Mouse (Mus musculus) spleen, adult 2 months (tissue): ENCODE measurements around the gene Pttg1ip. TPM values are rescaled to one million over a fixed set of nuclear protein-coding genes. Genes with fewer than 3 reads are reported as not detected.

Experiments used
- DNase-seq, 2 experiments: peaks; one replicate each; pipeline versions ENCODE4 v3.0.0 to v3.0.0-alpha.2; 2012 to 2021; ENCODE audit warnings: low spot score in 2 of 2, low read depth in 1 of 2
- H3K27ac ChIP-seq: fragments of 200-500 bp; 2 replicates; pipeline ENCODE4 v1.5.1; 2012; ENCODE audit warnings: low read length, inconsistent platforms; ENCODE audit not compliant: insufficient read depth
- H3K27me3 ChIP-seq: fragments of 200-500 bp; 2 replicates; pipeline ENCODE4 v1.6.1; 2012; ENCODE audit warnings: mild to moderate bottlenecking, moderate library complexity, low read length, inconsistent platforms; ENCODE audit not compliant: control insufficient read depth, insufficient read depth
- H3K36me3 ChIP-seq: fragments of 200-500 bp; 2 replicates; pipeline ENCODE4 v1.6.1; 2012; ENCODE audit warnings: mild to moderate bottlenecking, low read length, inconsistent platforms; ENCODE audit not compliant: control insufficient read depth, insufficient read depth
- H3K4me1 ChIP-seq: fragments of 200-500 bp; 2 replicates; pipeline ENCODE4 v1.6.1; 2011; ENCODE audit warnings: inconsistent platforms; ENCODE audit not compliant: control insufficient read depth, insufficient read depth, insufficient read length
- H3K4me3 ChIP-seq: fragments of 200-500 bp; 2 replicates; pipeline ENCODE4 v1.5.1; 2011; ENCODE audit warnings: mild to moderate bottlenecking, inconsistent platforms; ENCODE audit not compliant: insufficient read depth, insufficient read length; ENCODE audit errors: extremely low read depth
- CTCF ChIP-seq: fragments of 200-500 bp; IDR thresholded peaks from 2 replicates; pipeline ENCODE4 v1.5.1; 2011; ENCODE audit warnings: mild to moderate bottlenecking, inconsistent platforms; ENCODE audit not compliant: insufficient read depth, insufficient read length, insufficient replicate concordance; ENCODE audit errors: extremely low read depth
- POLR2A ChIP-seq: fragments of 200-500 bp; IDR thresholded peaks from 2 replicates; pipeline ENCODE4 v1.6.1; 2011; ENCODE audit warnings: low read depth, low read length, inconsistent platforms
- WGBS: fragments of 180-500 bp; shearing (Covaris S2); methylation state at CpG from one replicate; pipeline ENCODE4 v1.1.7; 2018; 5-methylcytosine and 5-hydroxymethylcytosine counted together
- polyA plus RNA-seq: library from polyadenylated mRNA; depleted of rRNA; stranded (reverse); fragments of >200 nt; gene quantifications from 2 replicates; pipeline ENCODE4 v1.2.3, GENCODE M21; 2012

Pttg1ip gene
- polyA plus RNA-seq, 1 experiment = 65.3 TPM

DNA sequence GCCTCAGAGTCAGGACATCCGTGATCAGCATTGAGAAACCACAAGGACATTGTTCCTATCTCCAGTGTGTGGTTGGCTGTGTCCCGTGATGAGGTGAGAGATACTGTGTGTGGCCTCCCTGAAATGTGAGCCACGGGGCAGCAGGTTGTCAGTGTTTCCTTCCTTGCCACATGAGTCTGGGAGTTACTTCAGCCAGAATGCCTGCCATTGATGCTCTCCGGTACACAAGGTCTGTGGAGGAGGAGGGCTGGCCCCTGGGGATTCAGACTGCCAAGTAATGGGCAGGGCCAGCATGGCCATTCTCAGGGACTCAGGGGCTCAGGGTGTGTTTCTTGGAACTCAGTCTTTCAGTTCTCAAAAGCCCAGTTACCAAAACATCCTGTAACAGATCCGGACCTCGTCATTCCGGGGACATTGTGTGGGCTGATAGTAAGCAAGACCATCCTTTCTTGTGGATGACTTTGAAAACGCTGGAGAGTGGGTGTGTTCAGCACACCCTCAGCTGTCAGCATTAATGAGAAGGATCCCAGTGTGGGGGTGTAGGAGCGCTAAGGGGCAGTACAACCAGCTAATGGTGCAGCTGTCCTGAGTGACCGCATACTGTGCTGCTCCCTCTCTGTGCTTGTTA, 2.4 kb downstream of the Pttg1ip start:
- Histone ChIP-seq H3K27ac (no peak overlapping the region), H3K36me3 (0 out of 2 replicates have a peak, but pooled peaks cover 2% of the 10 kb centered on the region), H3K4me3 (no peak overlapping the region), H3K4me1 (peaks cover 7% of the 10 kb centered on the region; the same call in 1 of the 2 replicates), H3K27me3 (no peaks in the 10 kb centered on the region)
- TF ChIP-seq POLR2A = no peak
- TF ChIP-seq CTCF = no peak
- DNase-seq = no peak
- WGBS = 48% methylated on average over 10 of the region's 10 CpGs

DNA sequence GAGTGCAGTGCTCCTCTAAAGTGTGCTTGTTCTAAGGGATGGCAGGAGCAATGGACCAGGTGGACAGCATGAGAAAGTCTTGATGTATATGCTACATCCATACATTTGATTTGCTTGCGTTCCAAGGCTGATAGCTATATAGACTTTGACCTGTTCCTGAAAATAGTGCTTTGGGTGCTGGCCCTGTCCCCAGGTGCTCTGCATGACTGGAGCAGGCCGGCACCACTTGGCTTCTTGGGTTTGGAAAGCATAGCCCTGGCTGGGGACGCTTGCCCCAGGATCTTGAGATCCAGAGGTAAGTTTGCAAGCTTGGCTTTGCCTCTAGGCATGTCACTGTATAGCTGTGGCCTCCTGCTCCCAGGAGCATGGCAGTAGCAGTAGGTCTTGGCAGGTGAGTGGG, 5.1 kb downstream of the Pttg1ip start:
- Histone ChIP-seq H3K27me3 (no peaks in the 10 kb centered on the region), H3K27ac (no peak overlapping the region), H3K36me3 (peaks cover 7% of the 10 kb centered on the region), H3K4me3 (no peak overlapping the region), H3K4me1 (peaks cover 4% of the 10 kb centered on the region; the same call in 1 of the 2 replicates)
- no peak for TF ChIP-seq CTCF
- no peak for TF ChIP-seq POLR2A
- DNase-seq = no peak
- 93% methylated on average over 3 of the region's 3 CpGs for WGBS

GRCm38 (mm10) chr10:77587091-77587775, 5.7 kb downstream of the Pttg1ip start:
- no peak for DNase-seq
- 95% methylated on average over 6 of the region's 6 CpGs for WGBS
- no peak overlapping the region for H3K4me3 ChIP-seq
- peaks cover 3% of the 10 kb centered on the region; the same call in 1 of the 2 replicates for H3K4me1 ChIP-seq
- H3K27me3 ChIP-seq = no peaks in the 10 kb centered on the region
- peaks cover 7% of the 10 kb centered on the region for H3K36me3 ChIP-seq
- TF ChIP-seq POLR2A = no peak
- TF ChIP-seq CTCF = no peak
- H3K27ac ChIP-seq = no peak overlapping the region

DNA sequence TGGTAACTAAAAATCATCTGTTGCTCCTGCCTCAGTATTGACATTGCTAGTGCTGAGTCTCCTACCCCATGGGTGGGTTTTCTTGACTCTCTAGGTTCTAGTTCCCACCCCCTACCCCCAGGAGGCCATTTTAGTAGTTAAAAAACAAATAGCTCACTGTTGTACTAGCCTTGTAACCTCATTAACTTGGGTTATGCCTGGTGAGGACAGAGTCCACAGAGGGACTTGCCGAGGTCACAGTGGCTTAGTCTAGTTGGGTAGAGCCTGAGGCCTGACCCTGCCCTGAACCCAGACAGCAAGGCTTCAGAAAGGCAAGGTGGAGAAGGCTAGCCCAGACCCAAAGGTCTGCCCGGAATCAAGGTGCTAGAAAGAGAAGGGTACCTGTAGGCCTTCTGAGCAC, 6.5 kb downstream of the Pttg1ip start:
- Histone ChIP-seq H3K27ac (no peak overlapping the region), H3K4me1 (no peaks in the 10 kb centered on the region), H3K4me3 (no peak overlapping the region), H3K36me3 (peaks cover 9% of the 10 kb centered on the region), H3K27me3 (no peaks in the 10 kb centered on the region)
- no peak for TF ChIP-seq CTCF
- no peak for TF ChIP-seq POLR2A
- 88% methylated on average over 2 of the region's 2 CpGs for WGBS
- DNase-seq = no peak

- H3K27ac ChIP-seq = no peak overlapping the region
- H3K4me3 ChIP-seq = no peak overlapping the region
- H3K4me1 ChIP-seq = no peaks in the 10 kb centered on the region
- peaks cover 18% of the 10 kb centered on the region for H3K36me3 ChIP-seq
- no peaks in the 10 kb centered on the region for H3K27me3 ChIP-seq
- no peak for TF ChIP-seq POLR2A
- DNase-seq = no peak
- WGBS = 46% methylated on average over 7 of the region's 7 CpGs
Observed at GRCm38 (mm10) chr10:77589117-77589516, 7.6 kb downstream of the Pttg1ip start.

DNA sequence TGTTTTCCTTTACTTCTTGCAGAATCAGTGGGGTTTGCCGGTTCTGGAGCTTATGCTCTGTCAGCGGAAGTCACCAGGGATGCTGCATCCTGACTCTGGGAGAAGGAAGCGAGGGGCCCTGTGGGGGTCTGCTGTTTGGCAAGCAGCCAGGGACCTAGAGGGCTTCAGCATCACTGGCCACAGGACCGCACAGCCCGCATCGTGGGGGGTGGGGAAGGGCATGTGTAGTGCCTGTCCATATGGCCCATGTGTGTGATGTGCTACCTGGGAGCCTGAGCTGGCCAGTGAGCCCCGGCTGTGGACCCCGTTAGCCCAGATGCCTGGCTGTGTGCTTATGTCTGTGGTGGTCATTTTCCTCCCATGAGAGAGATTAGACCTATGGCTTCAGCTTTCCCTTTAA, 8.2 kb downstream of the Pttg1ip start:
- Histone ChIP-seq H3K27me3 (no peaks in the 10 kb centered on the region), H3K27ac (no peak overlapping the region), H3K36me3 (peaks cover 21% of the 10 kb centered on the region), H3K4me3 (no peak overlapping the region), H3K4me1 (no peaks in the 10 kb centered on the region)
- 89% methylated on average over 8 of the region's 8 CpGs for WGBS
- TF ChIP-seq POLR2A (no peak), CTCF (no peak)
- no peak for DNase-seq

DNA sequence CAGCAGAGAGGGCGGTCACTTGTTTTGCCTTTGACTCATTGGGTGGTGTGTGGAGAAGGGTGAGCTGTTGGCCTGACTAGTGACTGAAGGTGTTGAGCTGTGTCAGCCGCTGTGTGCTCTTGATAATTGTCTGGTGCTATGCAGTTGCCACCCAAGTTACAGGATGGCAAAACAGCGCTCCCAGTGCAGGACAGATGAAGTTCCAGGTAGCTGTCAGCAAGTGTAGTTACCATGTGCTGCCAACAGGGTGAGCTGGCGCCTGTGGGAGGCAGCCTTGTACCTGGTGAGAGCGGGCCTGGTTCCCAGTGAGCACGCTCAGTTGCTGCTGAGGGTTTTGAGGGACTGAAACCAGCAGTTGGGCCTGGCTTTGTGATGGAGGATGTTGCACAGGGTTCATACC, 9.3 kb downstream of the Pttg1ip start:
- 40% methylated on average over 6 of the region's 6 CpGs for WGBS
- H3K27me3 ChIP-seq = no peaks in the 10 kb centered on the region
- peaks cover 27% of the 10 kb centered on the region for H3K36me3 ChIP-seq
- TF ChIP-seq POLR2A = no peak
- TF ChIP-seq CTCF = peak; percentile 81; the same call in 1 of the 2 replicates
- no peak overlapping the region for H3K27ac ChIP-seq
- H3K4me1 ChIP-seq = no peaks in the 10 kb centered on the region
- peak; percentile 52 to 62 for DNase-seq
- H3K4me3 ChIP-seq = no peak overlapping the region
